Mouse (Mus musculus) liver, embryonic 15.5 days (tissue): ENCODE measurements around the gene Naxe. TPM values are rescaled to one million over a fixed set of nuclear protein-coding genes. Genes with fewer than 3 reads are reported as not detected.

Experiments used
- ATAC-seq: fragments of 200-750 bp; cut with Nextera tagmentation; 2 replicates; pipeline ENCODE4 v1.8.0; 2017; ENCODE audit warnings: moderate number of reproducible peaks, mild to moderate bottlenecking, moderate library complexity; ENCODE audit not compliant: insufficient read depth
- H3K27ac ChIP-seq: fragments of 300-500 bp; sonication (generic); replicated peaks from 2 replicates; pipeline ENCODE4 v1.5.1; 2015; ENCODE audit warnings: mild to moderate bottlenecking, inconsistent platforms
- H3K27me3 ChIP-seq: fragments of 300-500 bp; sonication (generic); 2 replicates; pipeline ENCODE4 v1.6.1; 2015; ENCODE audit warnings: mild to moderate bottlenecking, inconsistent platforms
- H3K36me3 ChIP-seq: fragments of 300-500 bp; sonication (generic); replicated peaks from 2 replicates; pipeline ENCODE4 v1.6.1; 2015; ENCODE audit warnings: moderate library complexity, mild to moderate bottlenecking, inconsistent platforms
- H3K4me1 ChIP-seq: fragments of 300-500 bp; sonication (generic); replicated peaks from 2 replicates; pipeline ENCODE4 v1.6.1; 2015; ENCODE audit warnings: inconsistent platforms
- H3K4me2 ChIP-seq: fragments of 300-500 bp; sonication (generic); 2 replicates; pipeline ENCODE4 v1.6.1; 2015; ENCODE audit warnings: moderate library complexity, mild to moderate bottlenecking, inconsistent platforms
- H3K4me3 ChIP-seq: fragments of 300-500 bp; sonication (generic); replicated peaks from 2 replicates; pipeline ENCODE4 v1.5.1; 2015; ENCODE audit warnings: mild to moderate bottlenecking, inconsistent platforms
- H3K9ac ChIP-seq: fragments of 300-500 bp; sonication (generic); 2 replicates; pipeline ENCODE4 v1.6.1; 2015; ENCODE audit warnings: moderate library complexity, mild to moderate bottlenecking, inconsistent platforms
- H3K9me3 ChIP-seq: fragments of 300-500 bp; sonication (generic); replicated peaks from 2 replicates; pipeline ENCODE4 v1.6.1; 2016; ENCODE audit warnings: inconsistent platforms
- WGBS: fragments of 180-500 bp; shearing (Covaris S2); methylation state at CpG from one replicate; pipeline ENCODE4 v1.1.7; 2015; ENCODE audit warnings: mixed read lengths; ENCODE audit not compliant: insufficient replicate concordance; 5-methylcytosine and 5-hydroxymethylcytosine counted together
- polyA plus RNA-seq: library from polyadenylated mRNA; unstranded; fragments of >200 nt; fragmentation: Nextera tagmentation; extraction: Ambion mirVana; gene quantifications from 2 replicates; pipeline ENCODE4 v1.2.1, GENCODE M21; 2015

The Naxe gene
- polyA plus RNA-seq, 1 experiment from 2014 or later, result 75.0 TPM

- 1% methylated on average over 81 of the region's 81 CpGs for WGBS
- H3K9ac ChIP-seq, result no peak overlapping the region
These were observed 34.9 kb downstream of the Naxe start for GRCm38 (mm10) chr3:88023192-88024074.

GRCm38 (mm10) chr3:88022322-88023191 is 35.7 kb downstream of the Naxe start:
- Histone ChIP-seq H3K9ac (no peak overlapping the region), H3K4me3 (peak overlapping the region; percentile 56), H3K4me2 (peak overlapping the region; percentile 80), H3K9me3 (no peaks in the 10 kb centered on the region), H3K27me3 (peaks cover 89% of the 10 kb centered on the region), H3K27ac (no peak overlapping the region), H3K4me1 (peaks cover 17% of the 10 kb centered on the region), H3K36me3 (no peaks in the 10 kb centered on the region)
- ATAC-seq, result peak; percentile 71
- 2% methylated on average over 66 of the region's 66 CpGs for WGBS

More at GRCm38 (mm10) chr3:88023192-88024074, 34.9 kb downstream of the Naxe start:
- peak overlapping the region; percentile 80 for H3K4me2 ChIP-seq
- no peaks in the 10 kb centered on the region for H3K36me3 ChIP-seq
- H3K27ac ChIP-seq, result no peak overlapping the region
- peak; percentile 48; the same call in 1 of the 2 replicates for ATAC-seq
- H3K4me1 ChIP-seq, result peaks cover 17% of the 10 kb centered on the region
- H3K9me3 ChIP-seq, result 0 out of 2 replicates have a peak, but pooled peaks cover 4% of the 10 kb centered on the region
- H3K27me3 ChIP-seq, result peaks cover 83% of the 10 kb centered on the region
- H3K4me3 ChIP-seq, result peak overlapping the region; percentile 56

GRCm38 (mm10) chr3:88010634-88011265 is 47.5 kb downstream of the Naxe start:
- H3K36me3 ChIP-seq, result no peaks in the 10 kb centered on the region

More at GRCm38 (mm10) chr3:88010634-88011265, 47.5 kb downstream of the Naxe start:
- ATAC-seq, result no peak
- Histone ChIP-seq H3K9me3 (no peaks in the 10 kb centered on the region), H3K4me3 (no peak overlapping the region), H3K27me3 (peaks cover 23% of the 10 kb centered on the region), H3K4me1 (no peaks in the 10 kb centered on the region), H3K4me2 (no peak overlapping the region), H3K9ac (no peak overlapping the region), H3K27ac (no peak overlapping the region)
- WGBS, result 3% methylated on average over 6 of the region's 6 CpGs

Other genes starting within 250 kb of the Naxe start
- 5.7 and 6.5 TPM in 2 replicates for gene Pear1, start 234.2 kb downstream of the Naxe start, polyA plus RNA-seq
- 0.18 TPM in 2 replicates for gene Sh2d2a, start 211.7 kb downstream of the Naxe start, polyA plus RNA-seq
- gene Prcc, start 172.9 kb downstream of the Naxe start, polyA plus RNA-seq, result 6.5 TPM in 2 replicates
- 213 and 216 TPM in 2 replicates for gene Hdgf, start 152.2 kb downstream of the Naxe start, polyA plus RNA-seq
- 30.7 and 33.5 TPM in 2 replicates for gene Mrpl24, start 139.0 kb downstream of the Naxe start, polyA plus RNA-seq
- 21.0 and 22.9 TPM in 2 replicates for gene Isg20l2, start 128.2 kb downstream of the Naxe start, polyA plus RNA-seq
- gene Rrnad1, start 127.8 kb downstream of the Naxe start, polyA plus RNA-seq, result 5.6 and 6.3 TPM in 2 replicates
- gene Crabp2, start 109.8 kb downstream of the Naxe start, polyA plus RNA-seq, result 0.31 and 0.75 TPM in 2 replicates
- gene Nes, start 87.4 kb downstream of the Naxe start, polyA plus RNA-seq, result 2.2 and 2.3 TPM in 2 replicates
- gene Bcan, start 58.3 kb downstream of the Naxe start, polyA plus RNA-seq, result 0.10 TPM in 1 of 2 replicates, not detected in the other
- gene Hapln2, start 30.9 kb downstream of the Naxe start, polyA plus RNA-seq, result not detected in 2 replicates
- 14.3 and 18.1 TPM in 2 replicates for gene Gpatch4, start 15.4 kb downstream of the Naxe start, polyA plus RNA-seq
- not detected in 2 replicates for gene Ttc24, start 19.8 kb upstream of the Naxe start, polyA plus RNA-seq
- 7.3 and 8.0 TPM in 2 replicates for gene Iqgap3, start 23.5 kb upstream of the Naxe start, polyA plus RNA-seq
- 6.8 and 7.1 TPM in 2 replicates for gene Mef2d, start 83.9 kb upstream of the Naxe start, polyA plus RNA-seq
- 7.6 and 7.7 TPM in 2 replicates for gene Rhbg, start 196.2 kb upstream of the Naxe start, polyA plus RNA-seq
- gene Gm38392, start 228.7 kb upstream of the Naxe start, polyA plus RNA-seq, result 0.35 and 1.3 TPM in 2 replicates
- 3.6 and 4.8 TPM in 2 replicates for gene Tsacc, start 238.5 kb upstream of the Naxe start, polyA plus RNA-seq
- gene Cct3, start 238.6 kb upstream of the Naxe start, polyA plus RNA-seq, result 243 and 252 TPM in 2 replicates